Mouse (Mus musculus) gastrocnemius, adult 2 months (tissue): Measurements from ENCODE around the gene Ptcd2. TPM values are rescaled to one million over a fixed set of nuclear protein-coding genes. Genes with fewer than 3 reads are reported as not detected.

ENCODE experiments used
- DNase-seq: peaks from one replicate; pipeline ENCODE4 v3.0.0; 2022
- H3K27ac ChIP-seq: fragments of 200-600 bp; 2 replicates; pipeline ENCODE4 v1.8.1; 2022; ENCODE audit warnings: mild to moderate bottlenecking
- H3K4me3 ChIP-seq: fragments of 200-600 bp; 2 replicates; pipeline ENCODE4 v1.8.1; 2022; ENCODE audit warnings: mild to moderate bottlenecking, moderate library complexity
- CTCF ChIP-seq: fragments of 200-600 bp; IDR thresholded peaks from 2 replicates; pipeline ENCODE4 v1.8.1; 2022; ENCODE audit warnings: antibody characterized with exemption, mild to moderate bottlenecking, moderate library complexity
- intact Hi-C: fragments of 180-260 bp; cut with DNase I; formaldehyde crosslinking; loops from one replicate; pipeline ENCODE4 v1.15.1; 2025
- long read RNA-seq, 2 experiments: library from polyadenylated mRNA; stranded (forward); transcript quantifications; one replicate each; pipeline ENCODE4 v2.0.0; 2021
- total RNA-seq, 2 experiments: library from RNA; stranded (reverse); gene quantifications; 2 replicates each; pipeline ENCODE4 v1.2.3; 2021

The Ptcd2 gene
- 10 to 100 TPM; 20.1 to 35.5 TPM for total RNA-seq
- long read RNA-seq, experiment 1, transcript Ptcd2-201 (10 exons, 1,704 nt), result major isoform, 42 of 53 reads
- long read RNA-seq, experiment 1, partial matches to known transcripts, result 8 of 53 reads
- long read RNA-seq, experiment 1, other reads (novel, unspliced or antisense), result 3 of 53 reads
- long read RNA-seq, experiment 2, transcript Ptcd2-201 (10 exons, 1,704 nt), result major isoform, 35 of 44 reads
- long read RNA-seq, experiment 2, partial matches to known transcripts, result 6 of 44 reads
- long read RNA-seq, experiment 2, other reads (novel, unspliced or antisense), result 3 of 44 reads

- peak; percentile 99 for DNase-seq
- no peak for TF ChIP-seq CTCF
- intact Hi-C loops, result loop anchor here (10.0 kb wide), 1 partner anchor 660 kb away; no protein-coding TSS in a partner anchor
- H3K27ac ChIP-seq, result peak within 1 kb of the TSS; percentile 94
- H3K4me3 ChIP-seq, result peak within 1 kb of the TSS; percentile 74
Observed at GRCm38 (mm10) chr13:99344599-99345575, at the start of gene Ptcd2, which contains the start of gene Mrps27. Gene Ptcd2, minus strand, starts transcription at chr13:99344705. Gene Mrps27, plus strand, starts transcription at chr13:99344786.

GRCm38 (mm10) chr13:99393128-99393527 is 48.6 kb upstream of the Ptcd2 start:
- intact Hi-C loops, result no loop called here
- H3K4me3 ChIP-seq, result no peak overlapping the region
- no peak for TF ChIP-seq CTCF
- DNase-seq, result no peak
- H3K27ac ChIP-seq, result no peak overlapping the region

GRCm38 (mm10) chr13:99391417-99391816 is 46.9 kb upstream of the Ptcd2 start:
- peak; percentile 83 for DNase-seq
- intact Hi-C loops, result no loop called here
- H3K4me3 ChIP-seq, result no peak overlapping the region
- TF ChIP-seq CTCF, result no peak
- peak overlapping the region; percentile 61 for H3K27ac ChIP-seq

GRCm38 (mm10) chr13:99387901-99388811 is 43.7 kb upstream of the Ptcd2 start:
- DNase-seq, result no peak
- no peak for TF ChIP-seq CTCF
- intact Hi-C loops, result no loop called here
- Histone ChIP-seq H3K27ac (peak overlapping the region; percentile 31; the same call in 1 of the 2 replicates), H3K4me3 (no peak overlapping the region)

- DNase-seq, result no peak
- intact Hi-C loops, result no loop called here
- no peak overlapping the region; the same call in 1 of the 2 replicates for H3K27ac ChIP-seq
- TF ChIP-seq CTCF, result no peak
- H3K4me3 ChIP-seq, result peak overlapping the region; percentile 29
Observed at GRCm38 (mm10) chr13:99386341-99386740, 41.8 kb upstream of the Ptcd2 start.

- intact Hi-C loops, result no loop called here
- TF ChIP-seq CTCF, result no peak
- Histone ChIP-seq H3K27ac (no peak overlapping the region), H3K4me3 (no peak overlapping the region)
- no peak for DNase-seq
Observed at GRCm38 (mm10) chr13:99385911-99386310, 41.4 kb upstream of the Ptcd2 start.

GRCm38 (mm10) chr13:99384555-99385203 is 40.2 kb upstream of the Ptcd2 start:
- TF ChIP-seq CTCF, result no peak
- Histone ChIP-seq H3K27ac (0 out of 2 replicates have a peak overlapping the region, but pooled peaks have one; percentile 16), H3K4me3 (no peak overlapping the region)
- intact Hi-C loops, result no loop called here
- no peak for DNase-seq

GRCm38 (mm10) chr13:99382373-99382772 is 37.9 kb upstream of the Ptcd2 start:
- intact Hi-C loops, result no loop called here
- no peak for TF ChIP-seq CTCF
- Histone ChIP-seq H3K27ac (no peak overlapping the region), H3K4me3 (no peak overlapping the region)
- DNase-seq, result no peak

- TF ChIP-seq CTCF, result no peak
- Histone ChIP-seq H3K4me3 (no peak overlapping the region), H3K27ac (no peak overlapping the region)
- no peak for DNase-seq
- intact Hi-C loops, result loop anchor here (5.0 kb wide), 2 partner anchors 134 to 459 kb away; no protein-coding TSS in a partner anchor
Observed at GRCm38 (mm10) chr13:99378223-99378622, 33.7 kb upstream of the Ptcd2 start.

- intact Hi-C loops, result loop anchor here (5.0 kb wide), 2 partner anchors 135 to 460 kb away; no protein-coding TSS in a partner anchor
- Histone ChIP-seq H3K4me3 (no peak overlapping the region), H3K27ac (no peak overlapping the region)
- TF ChIP-seq CTCF, result no peak
- DNase-seq, result no peak
Observed at GRCm38 (mm10) chr13:99377055-99377454, 32.5 kb upstream of the Ptcd2 start.

- Histone ChIP-seq H3K4me3 (no peak overlapping the region), H3K27ac (no peak overlapping the region)
- TF ChIP-seq CTCF, result peak; percentile 98
- intact Hi-C loops, result loop anchor here (1.0 to 5.0 kb wide), 3 partner anchors 115 to 462 kb away; no protein-coding TSS in a partner anchor
- DNase-seq, result peak; percentile 84
Observed at GRCm38 (mm10) chr13:99375550-99375949, 31.0 kb upstream of the Ptcd2 start.
